Mouse (Mus musculus): ENCODE data around the gene U2af1l4. TPM values are rescaled to one million over a fixed set of nuclear protein-coding genes. Genes with fewer than 3 reads are reported as not detected.

The U2af1l4 gene
- polyA plus RNA-seq, 1 experiment, result 48.2 TPM

DNA sequence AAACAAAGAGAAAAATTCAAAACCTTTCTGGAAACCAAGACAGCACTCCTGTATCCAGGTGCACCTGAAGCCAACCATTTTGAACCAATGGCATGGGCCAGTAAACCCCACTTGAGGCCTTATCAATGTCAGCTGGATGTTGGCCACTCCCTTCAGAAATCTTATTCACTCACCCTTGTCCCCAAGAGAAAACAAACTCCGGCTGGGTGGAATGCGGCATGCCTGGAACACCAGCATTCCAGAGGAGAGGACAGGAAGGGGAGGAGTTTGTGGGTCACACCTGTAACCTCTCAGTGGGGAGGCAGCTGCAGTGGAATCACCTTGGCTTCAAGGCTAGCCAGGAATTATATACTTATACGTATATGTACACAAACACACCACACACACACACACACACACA, 39.5 kb downstream of the U2af1l4 start:
- peak; percentile 72 for DNase-seq (ENCODE audit: low read depth, low spot score)
- 3% methylated on average over 3 of the region's 3 CpGs for WGBS

DNA sequence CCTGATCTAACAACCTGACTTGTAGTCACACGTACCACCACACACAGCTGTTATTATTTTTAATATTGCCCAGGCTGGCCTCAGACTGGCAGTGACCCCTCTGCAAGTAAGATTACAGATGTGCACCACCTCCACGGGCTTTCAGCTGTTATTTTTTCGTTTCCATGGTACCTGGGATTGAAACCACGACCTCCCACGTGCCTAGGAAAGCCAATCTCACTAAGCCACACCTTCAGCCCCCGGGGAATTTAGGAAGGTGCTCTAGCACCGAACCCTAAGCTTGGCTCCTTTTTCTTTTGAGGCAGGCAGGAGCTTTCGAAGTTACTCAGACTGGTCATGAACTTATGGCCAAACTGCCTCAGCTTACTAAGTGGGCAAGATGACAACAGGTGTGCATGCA, 41.3 kb downstream of the U2af1l4 start:
- WGBS, result 63% methylated on average over 8 of the region's 8 CpGs
- no peak for DNase-seq (ENCODE audit: low read depth, low spot score)

DNA sequence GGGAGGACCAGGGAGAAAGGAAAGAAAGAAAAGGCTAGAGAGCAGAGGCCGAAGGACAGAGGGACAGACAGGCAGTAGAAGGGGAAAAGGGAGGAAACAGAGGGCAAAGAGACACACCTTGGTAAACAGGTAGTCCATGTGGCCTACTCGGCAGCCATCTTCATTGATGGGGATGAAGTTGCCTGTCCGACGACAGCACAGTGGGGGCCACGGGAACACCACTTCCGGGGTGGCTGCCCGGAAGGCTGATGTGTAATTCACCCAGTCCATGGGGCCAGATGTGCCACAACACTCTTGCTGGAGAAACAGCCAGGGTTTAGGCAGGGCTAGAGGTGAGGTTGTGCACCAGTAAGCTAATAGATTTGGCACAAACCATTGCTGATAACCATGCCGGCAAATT, 41.8 kb downstream of the U2af1l4 start:
- DNase-seq (ENCODE audit: low read depth, low spot score), result no peak
- WGBS, result 81% methylated on average over 8 of the region's 8 CpGs

DNA sequence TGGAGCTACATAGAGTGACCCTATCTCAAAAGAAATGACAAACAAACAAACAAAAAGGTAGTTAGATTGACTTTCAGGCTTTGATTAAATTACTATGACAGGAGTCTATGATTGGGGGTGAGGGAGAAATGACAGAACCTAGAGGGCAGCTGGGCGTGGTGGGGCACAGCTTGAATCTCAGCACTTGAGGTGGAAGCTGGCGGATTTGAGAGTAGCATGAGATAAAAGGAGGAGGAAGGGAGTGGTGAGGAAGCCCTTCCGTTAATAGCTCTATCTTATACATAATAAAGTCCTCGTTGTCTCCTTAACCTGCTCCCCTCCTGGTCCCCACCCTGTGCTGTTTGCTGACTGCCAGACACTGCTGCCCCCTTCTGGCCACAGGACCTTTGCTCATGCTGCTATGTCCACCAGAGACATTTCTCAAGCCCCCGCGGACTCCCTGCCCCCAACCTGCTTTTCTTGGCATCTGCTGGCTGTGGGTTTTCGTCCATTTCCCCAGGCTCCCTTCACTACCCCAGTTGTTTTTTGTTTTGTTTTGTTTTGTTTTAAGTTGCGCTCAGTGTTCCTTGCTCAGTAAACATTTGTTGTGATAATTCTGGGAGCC, 44.7 kb downstream of the U2af1l4 start:
- 20% methylated on average over 8 of the region's 8 CpGs for WGBS
- no peak for DNase-seq (ENCODE audit: low read depth, low spot score)

DNA sequence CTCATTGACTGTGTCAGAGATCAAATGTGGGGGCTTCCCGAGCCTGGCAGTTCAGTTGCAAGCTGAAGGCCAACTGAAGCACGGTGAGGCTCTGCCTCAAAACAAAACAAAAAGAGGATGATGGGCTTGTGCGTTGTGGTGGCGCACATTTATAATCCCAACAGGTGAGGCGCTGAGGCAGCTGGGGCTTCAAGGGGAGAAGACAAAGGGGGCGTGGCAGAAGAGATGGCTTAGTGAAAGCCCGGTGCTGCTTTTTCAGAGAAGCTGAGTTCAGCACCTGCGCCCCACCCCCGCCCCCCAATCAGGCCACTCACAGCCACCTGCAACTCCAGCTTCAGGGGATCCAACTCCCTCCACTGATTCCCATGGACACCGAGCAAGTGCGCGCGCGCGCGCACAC, 45.4 kb downstream of the U2af1l4 start:
- DNase-seq (ENCODE audit: low read depth, low spot score), result no peak
- whole genome bisulfite sequencing, result 57% methylated on average over 16 of the region's 16 CpGs

DNA sequence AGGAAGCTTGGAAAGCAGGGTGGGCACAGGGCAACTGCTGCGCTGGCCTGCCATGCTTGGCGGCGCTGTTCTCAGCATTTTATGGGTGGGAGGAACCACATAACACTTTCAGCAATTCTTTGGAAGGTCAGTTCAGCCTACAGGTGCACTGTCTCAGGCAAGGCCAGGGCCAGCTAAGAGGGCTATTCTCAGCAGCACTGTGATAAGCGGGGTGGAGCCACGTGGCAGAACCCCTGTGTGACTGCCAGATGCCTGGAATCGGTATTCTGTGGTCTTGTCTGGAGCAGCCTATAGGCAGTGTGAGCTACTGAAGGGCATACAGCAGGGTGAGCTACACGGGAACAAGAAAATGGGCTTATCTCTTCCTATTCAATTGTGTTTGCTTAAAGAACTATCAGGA, 46.9 kb downstream of the U2af1l4 start:
- WGBS, result 38% methylated on average over 7 of the region's 7 CpGs
- no peak for DNase-seq (ENCODE audit: low read depth, low spot score)

DNA sequence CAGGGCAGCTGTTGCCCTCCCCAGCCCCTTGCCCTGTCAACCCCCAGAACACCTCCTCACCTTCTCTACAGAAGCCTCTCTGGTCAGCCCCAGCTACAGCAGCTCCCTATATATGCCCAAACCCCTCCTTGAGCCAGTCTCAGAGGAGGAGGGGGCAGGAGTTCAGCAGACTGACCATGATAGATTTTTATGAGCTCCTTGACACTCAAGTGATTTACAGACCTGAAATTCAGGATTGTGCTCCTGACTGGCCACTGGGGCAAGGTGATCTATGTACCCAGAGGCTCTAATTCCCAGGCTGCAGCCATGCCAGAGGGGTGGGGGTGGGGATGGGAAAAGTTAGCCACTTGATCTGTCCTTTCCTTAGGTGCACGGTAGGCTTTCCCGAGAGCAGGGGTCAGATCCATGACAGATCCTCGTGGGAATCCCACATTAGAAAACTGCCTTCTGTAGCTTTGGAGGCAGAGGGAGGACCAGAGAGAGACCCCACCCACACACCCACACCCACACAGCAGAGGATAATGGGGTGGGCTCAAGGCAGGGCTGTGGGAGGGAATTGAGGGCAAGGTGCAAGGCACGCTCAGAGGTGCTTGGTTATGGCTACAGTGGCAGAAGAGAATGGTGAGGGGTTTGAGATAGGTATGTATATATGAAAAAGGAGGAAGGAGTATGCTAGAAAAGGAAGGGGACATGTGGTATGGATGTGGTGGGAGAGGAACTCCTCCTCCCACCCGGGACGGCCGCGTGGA, 49.7 kb downstream of the U2af1l4 start, which contains the start of gene Upk1a:
Upk1a (minus strand) TSS at position 194 of the 749 bp plus-strand sequence.
- DNase-seq (ENCODE audit: low read depth, low spot score), result no peak
- WGBS, result 36% methylated on average over 8 of the region's 8 CpGs

DNA sequence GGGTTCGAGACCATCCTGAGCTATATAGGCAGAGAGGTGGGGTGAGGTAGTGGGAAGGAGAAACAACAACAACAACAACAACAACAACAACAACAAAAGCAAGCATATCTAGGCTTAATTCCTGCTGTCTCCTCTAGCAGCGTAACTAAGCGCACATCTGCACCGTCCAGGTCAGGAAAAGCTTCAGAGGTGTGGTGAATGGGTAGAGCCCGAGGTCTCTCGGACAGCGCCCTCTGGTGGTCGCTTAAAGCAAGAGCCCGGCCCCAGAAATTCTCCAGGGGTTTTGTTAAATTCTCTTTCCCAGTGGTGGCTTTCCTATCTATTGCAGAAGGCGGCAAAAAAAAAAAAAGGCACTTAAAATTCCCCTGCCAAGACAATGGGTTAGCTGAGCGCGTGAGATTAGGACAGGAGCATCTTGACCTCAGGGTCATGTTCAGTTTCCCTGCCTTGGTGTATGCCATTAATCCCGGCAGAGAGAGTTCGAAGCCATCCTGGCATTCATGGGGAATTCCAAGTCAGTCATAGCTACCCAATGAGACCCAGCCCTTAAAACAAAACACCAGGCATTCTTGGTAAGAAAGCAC, 50.5 kb downstream of the U2af1l4 start:
- WGBS, result 13% methylated on average over 14 of the region's 14 CpGs
- no peak for DNase-seq (ENCODE audit: low read depth, low spot score)

DNA sequence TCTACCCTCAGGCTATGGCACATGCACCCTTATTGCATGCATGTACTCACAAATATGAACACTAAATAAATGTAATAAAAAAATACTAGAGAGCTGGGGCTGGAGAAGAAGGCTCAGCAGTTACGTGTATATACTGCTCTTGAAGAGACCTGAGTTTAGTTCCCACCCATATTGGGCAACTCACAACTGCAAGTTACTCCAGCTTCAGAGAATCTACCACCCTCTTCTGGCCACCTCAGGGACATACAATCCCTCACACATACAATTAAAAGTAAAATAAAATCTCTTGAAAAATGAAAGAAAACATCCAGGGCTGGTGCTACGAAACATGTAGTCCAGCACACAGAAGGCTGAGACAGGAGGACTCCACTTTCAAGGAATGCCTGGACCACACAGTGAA, 51.4 kb downstream of the U2af1l4 start:
- 51% methylated on average over 2 of the region's 2 CpGs for WGBS
- no peak for DNase-seq (ENCODE audit: low read depth, low spot score)

Other genes starting within 250 kb of the U2af1l4 start
- 18.4 and 23.2 TPM in 2 replicates for gene Syne4, start 248.5 kb upstream of the U2af1l4 start, polyA plus RNA-seq (2012; rRNA removed)
- 0.31 and 0.74 TPM in 2 replicates for gene E130208F15Rik, start 241.6 kb upstream of the U2af1l4 start, polyA plus RNA-seq (2012; rRNA removed)
- 12.1 and 13.9 TPM in 2 replicates for gene Sdhaf1, start 239.4 kb upstream of the U2af1l4 start, polyA plus RNA-seq (2012; rRNA removed)
- 12.7 and 13.1 TPM in 2 replicates for gene Lrfn3, start 200.5 kb upstream of the U2af1l4 start, polyA plus RNA-seq (2012; rRNA removed)
- gene Tyrobp, start 149.5 kb upstream of the U2af1l4 start, polyA plus RNA-seq (2012; rRNA removed), result 109 and 121 TPM in 2 replicates
- 18.0 and 22.2 TPM in 2 replicates for gene Hcst, start 143.4 kb upstream of the U2af1l4 start, polyA plus RNA-seq (2012; rRNA removed)
- gene Nfkbid, start 141.6 kb upstream of the U2af1l4 start, polyA plus RNA-seq (2012; rRNA removed), result 8.6 and 9.0 TPM in 2 replicates
- 54.6 and 86.3 TPM in 2 replicates for gene Aplp1, start 117.8 kb upstream of the U2af1l4 start, polyA plus RNA-seq (2012; rRNA removed)
- gene Kirrel2, start 105.6 kb upstream of the U2af1l4 start, polyA plus RNA-seq (2012; rRNA removed), result 0.06 and 0.08 TPM in 2 replicates
- gene Nphs1, start 105.0 kb upstream of the U2af1l4 start, polyA plus RNA-seq (2012; rRNA removed), result 0.17 and 0.18 TPM in 2 replicates
- gene Prodh2, start 69.7 kb upstream of the U2af1l4 start, polyA plus RNA-seq (2012; rRNA removed), result 1.6 and 7.7 TPM in 2 replicates
- gene Arhgap33, start 28.2 kb upstream of the U2af1l4 start, polyA plus RNA-seq (2012; rRNA removed), result 5.1 and 9.4 TPM in 2 replicates
- gene Hspb6, start 11.1 kb upstream of the U2af1l4 start, polyA plus RNA-seq (2012; rRNA removed), result 84.8 and 94.7 TPM in 2 replicates
- gene Proser3, start 11.0 kb upstream of the U2af1l4 start, polyA plus RNA-seq (2012; rRNA removed), result 4.3 and 7.3 TPM in 2 replicates
- gene Lin37, start 3.5 kb upstream of the U2af1l4 start, polyA plus RNA-seq (2012; rRNA removed), result 44.9 and 45.8 TPM in 2 replicates
- 2.1 TPM in 2 replicates for gene Gm49396, start within 50 bp of the U2af1l4 start, polyA plus RNA-seq (2012; rRNA removed)
- 186 and 239 TPM in 2 replicates for gene Psenen, start 326 bp downstream of the U2af1l4 start, polyA plus RNA-seq (2012; rRNA removed)
- gene Igflr1, start 2.1 kb downstream of the U2af1l4 start, polyA plus RNA-seq (2012; rRNA removed), result 9.2 and 10.3 TPM in 2 replicates
- gene Kmt2b, start 25.4 kb downstream of the U2af1l4 start, polyA plus RNA-seq (2012; rRNA removed), result 31.5 and 37.2 TPM in 2 replicates
- gene Zbtb32, start 35.6 kb downstream of the U2af1l4 start, polyA plus RNA-seq (2012; rRNA removed), result 2.1 and 2.2 TPM in 2 replicates
- 6.7 and 8.0 TPM in 2 replicates for gene Upk1a, start 49.5 kb downstream of the U2af1l4 start, polyA plus RNA-seq (2012; rRNA removed)
- gene Cox6b1, start 62.9 kb downstream of the U2af1l4 start, polyA plus RNA-seq (2012; rRNA removed), result 933 and 1,035 TPM in 2 replicates
- gene Etv2, start 72.6 kb downstream of the U2af1l4 start, polyA plus RNA-seq (2012; rRNA removed), result not detected in 2 replicates
- 52.1 and 56.3 TPM in 2 replicates for gene Rbm42, start 87.0 kb downstream of the U2af1l4 start, polyA plus RNA-seq (2012; rRNA removed)
- 10.0 and 12.7 TPM in 2 replicates for gene Haus5, start 101.7 kb downstream of the U2af1l4 start, polyA plus RNA-seq (2012; rRNA removed)
- not detected in 2 replicates for gene Pmis2, start 108.3 kb downstream of the U2af1l4 start, polyA plus RNA-seq (2012; rRNA removed)
- gene 2200002J24Rik, start 135.6 kb downstream of the U2af1l4 start, polyA plus RNA-seq (2012; rRNA removed), result 0.79 and 1.9 TPM in 2 replicates
- 0.71 and 1.2 TPM in 2 replicates for gene Atp4a, start 148.9 kb downstream of the U2af1l4 start, polyA plus RNA-seq (2012; rRNA removed)
- gene Tmem147, start 166.2 kb downstream of the U2af1l4 start, polyA plus RNA-seq (2012; rRNA removed), result 227 and 258 TPM in 2 replicates
- not detected in 2 replicates for gene Gapdhs, start 180.4 kb downstream of the U2af1l4 start, polyA plus RNA-seq (2012; rRNA removed)
- 0.69 and 0.73 TPM in 2 replicates for gene Sbsn, start 188.2 kb downstream of the U2af1l4 start, polyA plus RNA-seq (2012; rRNA removed)
- 3.4 and 4.9 TPM in 2 replicates for gene Dmkn, start 200.5 kb downstream of the U2af1l4 start, polyA plus RNA-seq (2012; rRNA removed)
- 0.41 TPM in 1 of 2 replicates, not detected in the other for gene Krtdap, start 224.6 kb downstream of the U2af1l4 start, polyA plus RNA-seq (2012; rRNA removed)